Mouse (Mus musculus): ENCODE data around the gene Tert.

DNA sequence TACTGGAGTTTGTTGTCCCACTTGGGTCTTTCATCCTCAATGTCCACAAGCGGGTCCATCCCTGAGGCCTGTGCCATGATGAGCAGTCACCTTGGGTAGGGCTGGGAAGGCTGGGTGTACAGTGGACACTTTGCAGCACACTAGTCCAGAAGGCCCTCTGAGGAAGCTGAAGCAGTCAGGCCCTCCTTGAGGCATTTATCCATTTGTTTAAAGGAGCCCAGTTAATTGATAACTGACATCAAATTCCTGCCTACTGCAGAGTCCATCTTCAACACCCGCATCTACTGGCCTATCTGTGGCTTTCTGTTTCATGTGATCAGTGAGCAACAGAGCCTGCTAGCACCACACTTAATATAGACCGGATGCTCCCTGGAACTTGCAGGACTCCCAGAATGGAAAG lies 51.1 kb downstream of the Tert start, which contains the start of gene Slc6a18:
- TF ChIP-seq CTCF (IDR thresholded peaks at IDR 0.05) (no peak), POLR2A (IDR thresholded peaks at IDR 0.05; ENCODE audit: insufficient read depth, low read depth, low read length) (no peak)
